Mouse (Mus musculus) liver, embryonic 11.5 days (tissue): ENCODE measurements at regions not wholly inside any gene's neighbourhood (a gene's known extent, or its start where the extent isn't known, plus 50 kb on each side); places are given as distances from the start of the nearest gene placed in this dataset.

Source experiments
- ATAC-seq: fragments of 200-750 bp; cut with Nextera tagmentation; replicated peaks from 2 replicates; pipeline ENCODE4 v1.8.0; 2017; ENCODE audit warnings: moderate number of reproducible peaks, mild to moderate bottlenecking, moderate TSS enrichment, moderate library complexity; ENCODE audit not compliant: low FRiP score
- DNase-seq: peaks from one replicate; pipeline ENCODE4 v3.0.0-alpha.2; 2017; ENCODE audit warnings: low spot score
- H3K27ac ChIP-seq: fragments of 300-500 bp; sonication (generic); 2 replicates; pipeline ENCODE4 v1.5.1; 2014; ENCODE audit warnings: mild to moderate bottlenecking, low read depth, low read length, control low read depth
- H3K27me3 ChIP-seq: fragments of 300-500 bp; sonication (generic); replicated peaks from 2 replicates; pipeline ENCODE4 v1.6.1; 2014; ENCODE audit warnings: low read length, mixed read lengths; ENCODE audit not compliant: control insufficient read depth, insufficient read depth
- H3K36me3 ChIP-seq: fragments of 300-500 bp; sonication (generic); 2 replicates; pipeline ENCODE4 v1.6.1; 2014; ENCODE audit warnings: mild to moderate bottlenecking, low read length, moderate library complexity, mixed read lengths; ENCODE audit not compliant: control insufficient read depth, insufficient read depth
- H3K4me1 ChIP-seq: fragments of 300-500 bp; sonication (generic); replicated peaks from 2 replicates; pipeline ENCODE4 v1.6.1; 2014; ENCODE audit warnings: low read length, mixed read lengths; ENCODE audit not compliant: control insufficient read depth, insufficient read depth
- H3K4me2 ChIP-seq: fragments of 300-500 bp; sonication (generic); 2 replicates; pipeline ENCODE4 v1.6.1; 2014; ENCODE audit warnings: mild to moderate bottlenecking, control low read depth, moderate library complexity
- H3K4me3 ChIP-seq: fragments of 300-500 bp; sonication (generic); 2 replicates; pipeline ENCODE4 v1.5.1; 2014; ENCODE audit warnings: low read depth, low read length, control low read depth
- H3K9ac ChIP-seq: fragments of 300-500 bp; sonication (generic); 2 replicates; pipeline ENCODE4 v1.6.1; 2014; ENCODE audit warnings: low read depth, low read length, control low read depth
- H3K9me3 ChIP-seq: fragments of 300-500 bp; sonication (generic); 2 replicates; pipeline ENCODE4 v1.6.1; 2016; ENCODE audit warnings: low read length, inconsistent platforms, mixed read lengths; ENCODE audit not compliant: control insufficient read depth
- WGBS: fragments of 180-500 bp; shearing (Covaris S2); extraction: QIAGEN DNeasy Blood & Tissue Kit; methylation state at CpG from one replicate; pipeline ENCODE4 v1.1.7; 2014; 5-methylcytosine and 5-hydroxymethylcytosine counted together

DNA sequence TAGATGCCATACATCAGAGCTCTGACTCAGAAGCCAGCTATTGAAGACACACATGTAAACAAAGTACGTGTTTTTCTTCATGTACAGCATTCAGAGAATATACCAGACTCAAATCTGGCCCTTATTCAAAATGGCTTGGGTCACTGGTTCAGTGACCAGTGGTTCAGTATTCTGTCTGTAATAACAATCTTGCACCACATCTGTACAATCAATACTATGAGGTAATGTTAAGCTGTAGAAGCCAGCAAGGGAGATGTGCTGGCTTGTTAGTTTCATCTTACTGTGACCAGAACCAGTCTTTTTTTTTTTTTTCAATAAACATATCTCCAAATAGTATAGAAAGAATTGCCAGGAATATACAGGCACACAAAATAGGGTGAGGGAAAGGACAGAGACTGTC is 229.6 kb upstream of the Dcn start:
- no peak for DNase-seq
- H3K9ac ChIP-seq = no peak overlapping the region
- no peaks in the 10 kb centered on the region for H3K27me3 ChIP-seq
- H3K4me3 ChIP-seq = no peak overlapping the region
- no peaks in the 10 kb centered on the region for H3K9me3 ChIP-seq
- no peak overlapping the region for H3K27ac ChIP-seq
- H3K36me3 ChIP-seq = no peaks in the 10 kb centered on the region
- H3K4me2 ChIP-seq = no peak overlapping the region
- H3K4me1 ChIP-seq = no peaks in the 10 kb centered on the region
- no peak for ATAC-seq
- 75% methylated on average over 1 of the region's 1 CpGs for WGBS

DNA sequence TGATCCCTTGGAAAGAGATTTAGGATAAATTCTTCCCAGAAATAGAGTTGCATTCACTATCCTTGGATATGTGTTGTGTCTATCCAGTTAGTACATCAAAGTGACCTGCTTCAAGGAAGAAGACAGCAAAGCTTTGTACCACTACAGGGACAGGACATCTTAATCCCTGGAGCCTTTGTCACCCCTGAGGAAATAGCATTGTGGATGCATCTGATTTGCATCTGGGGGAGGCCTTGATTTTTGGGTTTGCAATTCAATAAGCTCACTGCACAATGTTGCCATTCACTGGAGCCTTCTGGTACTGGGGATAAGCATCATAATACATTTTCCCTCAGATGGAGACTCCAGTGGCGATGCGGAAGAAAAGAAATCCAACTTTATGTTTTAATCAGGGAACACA is 229.2 kb upstream of the Dcn start:
- DNase-seq (no peak), ATAC-seq (no peak)
- Histone ChIP-seq H3K4me3 (no peak overlapping the region), H3K4me2 (no peak overlapping the region), H3K4me1 (no peaks in the 10 kb centered on the region), H3K9ac (no peak overlapping the region), H3K27me3 (no peaks in the 10 kb centered on the region), H3K9me3 (no peaks in the 10 kb centered on the region), H3K27ac (no peak overlapping the region), H3K36me3 (no peaks in the 10 kb centered on the region)
- 93% methylated on average over 2 of the region's 2 CpGs for WGBS

DNA sequence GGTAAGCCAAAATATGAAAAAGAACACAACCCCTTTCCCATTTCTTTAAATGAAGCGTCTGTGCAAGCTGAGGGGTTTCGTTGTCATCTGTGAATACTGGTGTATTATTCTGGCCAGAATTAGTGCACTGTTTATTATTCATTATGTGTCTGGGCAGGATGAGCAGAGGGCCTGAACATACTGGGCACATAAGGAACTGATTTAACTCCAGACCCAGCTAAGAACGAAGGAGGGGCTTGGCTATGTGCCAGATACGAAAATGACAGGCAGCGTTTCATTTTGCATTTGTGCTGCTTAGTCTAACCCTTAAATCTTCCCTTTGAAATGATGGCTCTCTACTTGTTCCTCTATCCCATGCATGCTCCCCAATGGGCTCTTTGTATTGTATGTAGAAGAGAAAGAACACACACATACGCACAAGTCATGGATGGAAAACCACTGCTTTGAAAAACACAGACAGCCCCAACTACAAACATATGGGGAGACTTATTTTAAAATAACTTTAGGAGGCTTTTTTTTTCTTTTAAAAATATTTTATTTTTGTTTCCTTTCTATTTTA is 213.4 kb upstream of the Dcn start:
- ATAC-seq (no peak), DNase-seq (no peak)
- Histone ChIP-seq H3K4me2 (no peak overlapping the region), H3K36me3 (no peaks in the 10 kb centered on the region), H3K9me3 (no peaks in the 10 kb centered on the region), H3K9ac (no peak overlapping the region), H3K4me3 (no peak overlapping the region), H3K4me1 (no peaks in the 10 kb centered on the region), H3K27ac (no peak overlapping the region), H3K27me3 (no peaks in the 10 kb centered on the region)
- 76% methylated on average over 6 of the region's 6 CpGs for WGBS

DNA sequence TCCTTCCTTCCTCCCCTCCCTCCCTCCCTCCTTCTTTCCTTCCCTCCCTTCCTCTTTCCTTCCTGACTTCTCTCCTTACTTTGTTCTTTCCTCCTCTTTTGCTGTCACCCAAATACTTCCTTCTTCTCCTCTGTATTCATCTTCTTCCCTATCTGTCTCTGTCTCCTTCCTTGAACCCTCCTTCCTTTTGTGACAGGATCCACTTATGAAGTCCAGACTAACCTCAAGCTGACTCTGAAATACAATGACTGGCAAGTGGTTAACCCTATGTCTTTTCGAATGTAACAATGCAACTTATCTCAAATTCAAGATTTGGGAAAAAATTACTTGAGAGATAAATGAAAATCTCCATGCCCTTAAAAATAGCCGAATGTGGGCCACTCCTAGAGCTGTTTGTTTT is 197.0 kb upstream of the Dcn start:
- H3K9me3 ChIP-seq = no peaks in the 10 kb centered on the region
- no peaks in the 10 kb centered on the region for H3K4me1 ChIP-seq
- no peak overlapping the region for H3K4me3 ChIP-seq
- DNase-seq (no peak), ATAC-seq (no peak)
- H3K27ac ChIP-seq = no peak overlapping the region
- no peak overlapping the region for H3K4me2 ChIP-seq
- H3K9ac ChIP-seq = no peak overlapping the region
- no peaks in the 10 kb centered on the region for H3K36me3 ChIP-seq
- 77% methylated on average over 2 of the region's 2 CpGs for WGBS
- no peaks in the 10 kb centered on the region for H3K27me3 ChIP-seq

DNA sequence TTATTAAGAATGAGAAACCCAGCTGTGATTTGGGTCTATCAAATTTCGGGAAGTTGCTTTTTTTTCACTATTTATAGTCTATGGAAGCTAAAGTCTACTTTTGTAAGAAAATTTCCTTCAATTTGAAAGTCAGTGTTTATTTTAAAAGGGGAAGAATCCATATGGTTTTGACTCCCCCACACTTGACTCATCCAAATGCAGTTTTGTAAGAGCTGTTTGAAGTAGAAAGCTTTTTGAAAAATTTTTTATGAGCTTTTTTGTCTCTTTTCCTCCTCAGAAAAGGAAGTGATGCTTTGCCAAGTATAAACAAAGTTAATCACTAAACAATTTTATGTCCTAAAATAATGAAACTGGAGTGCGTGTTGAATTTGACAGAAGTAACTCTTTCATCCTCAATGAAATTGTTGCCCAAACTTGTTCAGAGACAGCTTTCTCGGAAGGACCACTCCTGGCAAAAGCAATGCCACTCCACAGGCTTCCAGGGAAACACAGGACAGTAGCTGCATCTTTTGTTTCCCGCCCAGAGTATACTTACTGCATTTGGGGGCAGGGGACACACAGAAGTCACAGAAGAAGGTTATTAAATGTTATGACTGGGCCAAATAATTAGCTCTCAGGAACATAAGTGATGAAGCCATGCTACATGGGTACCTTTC is 196.4 kb upstream of the Dcn start:
- no peak overlapping the region for H3K9ac ChIP-seq
- H3K4me3 ChIP-seq = no peak overlapping the region
- no peak for ATAC-seq
- H3K4me2 ChIP-seq = no peak overlapping the region
- 63% methylated on average over 4 of the region's 4 CpGs for WGBS
- no peak overlapping the region for H3K27ac ChIP-seq
- H3K36me3 ChIP-seq = no peaks in the 10 kb centered on the region
- no peak for DNase-seq
- H3K4me1 ChIP-seq = no peaks in the 10 kb centered on the region
- H3K9me3 ChIP-seq = no peaks in the 10 kb centered on the region
- H3K27me3 ChIP-seq = no peaks in the 10 kb centered on the region

DNA sequence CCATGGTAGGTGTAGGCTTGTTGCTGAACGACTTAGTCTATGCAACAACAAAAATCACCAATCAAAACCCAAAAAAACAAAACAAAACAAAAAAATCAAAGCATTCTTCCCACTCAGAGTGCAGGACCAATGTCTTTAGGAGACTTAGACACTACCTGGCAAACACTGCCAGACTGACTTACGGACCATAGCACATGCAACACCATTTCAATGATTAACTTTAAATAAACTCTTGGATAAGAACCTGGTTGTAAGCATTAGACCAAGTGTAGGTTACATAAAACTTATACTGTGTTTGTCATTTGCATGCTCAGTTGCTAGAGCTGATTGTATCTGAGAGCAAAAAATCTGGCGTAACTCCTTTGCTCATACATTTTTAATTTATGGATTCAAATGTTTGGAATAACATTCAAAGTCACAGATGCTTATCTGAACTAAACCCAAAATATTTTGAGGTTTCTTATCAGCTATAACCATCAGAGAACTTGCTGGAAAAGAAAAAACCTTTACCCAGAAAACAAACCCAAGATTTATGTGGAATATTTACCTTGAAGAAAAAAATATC is 174.5 kb upstream of the Dcn start:
- ATAC-seq (no peak), DNase-seq (no peak)
- H3K9me3 ChIP-seq = no peaks in the 10 kb centered on the region
- no peak overlapping the region for H3K27ac ChIP-seq
- 64% methylated on average over 3 of the region's 3 CpGs for WGBS
- no peaks in the 10 kb centered on the region for H3K36me3 ChIP-seq
- H3K27me3 ChIP-seq = no peaks in the 10 kb centered on the region
- H3K4me2 ChIP-seq = no peak overlapping the region
- H3K9ac ChIP-seq = no peak overlapping the region
- H3K4me1 ChIP-seq = no peaks in the 10 kb centered on the region
- H3K4me3 ChIP-seq = no peak overlapping the region

DNA sequence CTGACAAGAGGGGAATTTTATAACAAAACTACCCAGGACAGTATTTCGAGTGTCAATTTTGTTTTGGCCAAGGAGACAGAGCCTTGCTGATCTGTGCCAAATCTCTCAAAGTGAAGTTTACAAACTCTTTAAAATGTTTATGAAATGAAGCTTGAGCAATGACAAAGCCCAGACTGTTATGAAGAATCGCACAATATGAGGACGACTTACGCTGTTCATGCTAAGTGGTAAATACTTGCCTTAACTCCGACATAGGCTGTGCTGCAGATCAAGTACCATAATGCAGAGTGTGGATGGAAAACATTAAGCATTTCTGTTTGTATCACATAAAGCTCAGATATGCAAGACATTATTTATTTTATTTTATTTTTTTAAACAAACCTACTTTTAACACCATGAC is 169.8 kb upstream of the Dcn start:
- Histone ChIP-seq H3K27ac (no peak overlapping the region), H3K4me2 (no peak overlapping the region), H3K36me3 (no peaks in the 10 kb centered on the region), H3K9me3 (no peaks in the 10 kb centered on the region), H3K4me3 (no peak overlapping the region), H3K4me1 (no peaks in the 10 kb centered on the region), H3K27me3 (no peaks in the 10 kb centered on the region), H3K9ac (no peak overlapping the region)
- ATAC-seq = no peak
- DNase-seq = no peak
- WGBS = 86% methylated on average over 5 of the region's 5 CpGs

DNA sequence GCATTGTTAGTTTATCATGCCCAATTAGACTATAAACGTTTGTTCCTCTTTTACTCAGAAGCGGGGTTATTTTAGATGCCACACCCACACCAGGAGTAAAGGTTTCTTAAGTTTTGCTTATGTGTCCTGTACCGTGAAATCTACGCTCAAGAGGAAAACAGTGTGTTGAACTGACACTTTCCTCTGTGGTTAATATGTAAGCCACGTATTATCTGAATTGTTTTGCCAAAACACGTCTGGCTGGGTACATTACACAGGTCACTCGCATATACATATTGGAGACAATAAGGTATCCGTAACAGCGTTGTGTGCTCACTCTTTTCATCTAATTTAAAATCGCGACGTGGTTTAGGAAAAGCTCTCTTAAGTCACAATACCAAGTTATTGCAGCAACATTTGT is 166.9 kb upstream of the Dcn start:
- Histone ChIP-seq H3K36me3 (no peaks in the 10 kb centered on the region), H3K4me1 (no peaks in the 10 kb centered on the region), H3K4me3 (peak overlapping the region; percentile 52; the same call in 1 of the 2 replicates), H3K9me3 (no peaks in the 10 kb centered on the region), H3K27me3 (no peaks in the 10 kb centered on the region), H3K27ac (no peak overlapping the region), H3K4me2 (peak overlapping the region; percentile 76), H3K9ac (no peak overlapping the region)
- ATAC-seq = no peak
- 45% methylated on average over 12 of the region's 12 CpGs for WGBS
- no peak for DNase-seq

DNA sequence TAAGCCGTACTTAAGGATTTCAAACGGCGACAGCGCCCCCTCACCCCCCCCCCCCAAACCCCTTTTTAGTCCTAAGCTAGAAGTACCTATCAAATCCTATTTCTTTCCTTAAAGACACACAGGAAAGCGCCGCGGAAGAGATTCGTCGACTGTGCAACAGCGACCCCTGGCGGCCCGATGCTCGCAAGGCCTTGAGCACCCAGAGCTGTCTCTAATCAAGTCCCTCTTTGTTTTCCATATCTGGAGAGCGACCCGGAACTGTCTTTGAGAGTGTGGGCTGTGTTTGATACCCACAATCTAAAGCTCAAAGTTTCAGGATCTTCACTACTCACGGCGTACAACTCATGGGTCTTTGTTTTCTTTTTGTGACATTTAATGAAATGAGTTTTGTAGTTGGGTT is 166.4 kb upstream of the Dcn start:
- Histone ChIP-seq H3K27me3 (no peaks in the 10 kb centered on the region), H3K4me1 (no peaks in the 10 kb centered on the region), H3K27ac (peak overlapping the region; percentile 53), H3K9me3 (no peaks in the 10 kb centered on the region), H3K4me2 (peak overlapping the region; percentile 76), H3K9ac (peak overlapping the region; percentile 61), H3K36me3 (no peaks in the 10 kb centered on the region), H3K4me3 (peak overlapping the region; percentile 52)
- under 1% methylated on average over 17 of the region's 17 CpGs for WGBS
- DNase-seq = peak; percentile 89
- ATAC-seq = peak; percentile 91
